Comparison of ENCODE assay signal across 21 mouse cellular contexts in the genomic region with DNA sequence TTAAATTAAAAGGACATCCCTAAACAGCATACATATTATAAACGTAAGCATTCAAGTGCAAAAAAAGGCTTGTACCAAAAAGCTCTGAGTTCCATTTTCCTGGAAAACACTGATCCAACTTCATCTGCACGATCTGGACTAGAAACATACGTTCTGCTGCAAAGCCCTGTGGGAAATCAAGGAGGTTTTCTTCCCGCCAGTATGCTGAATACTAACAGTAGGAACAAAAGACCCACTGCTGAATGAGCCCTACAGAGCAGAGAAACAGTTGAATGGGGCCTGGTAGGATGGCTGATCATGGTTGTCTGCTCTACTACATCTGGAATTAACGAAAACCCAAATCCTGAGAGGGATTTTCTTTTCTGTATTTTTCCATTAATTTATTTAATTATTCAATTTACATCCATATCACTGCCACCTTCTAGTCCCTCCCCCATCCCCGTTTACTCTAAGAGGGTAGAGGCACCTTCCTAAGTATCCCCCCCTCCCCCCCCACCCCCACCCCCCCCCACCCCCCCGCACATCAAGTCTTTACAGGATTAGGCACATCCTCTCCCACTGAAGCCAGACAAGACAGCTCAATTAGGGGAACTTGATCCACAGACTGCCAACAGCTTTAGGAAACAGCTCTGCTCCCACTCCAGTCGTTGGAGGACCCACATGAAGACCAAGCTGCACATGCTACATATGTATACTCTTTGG.
"Had no signal": no experiment of that assay in that cellular context is flagged by ENCODE, and none has a peak within 500 bp of the region (broad histone marks: within the 10 kb centered on the region; RNA-seq: fewer than 3 reads in every experiment).

No protein-coding gene starts in this region.

- H3K4me3 ChIP-seq: kidney, embryonic 15.5 days; limb, embryonic 10.5 days; limb, embryonic 13.5 days; liver, embryonic 12.5 days; liver, embryonic 15.5 days; lung, embryonic 15.5 days; megakaryocyte, embryonic 14.5 days; myocyte; neural tube, embryonic 13.5 days had no signal

- H3K9ac ChIP-seq: kidney, embryonic 15.5 days; limb, embryonic 13.5 days; liver, embryonic 12.5 days; liver, embryonic 15.5 days; lung, embryonic 15.5 days; neural tube, embryonic 13.5 days had no signal

- ATAC-seq: intestine, postnatal 0 days; liver, embryonic 12.5 days had no signal

- H3K9me3 ChIP-seq: kidney, embryonic 15.5 days; limb, embryonic 10.5 days; limb, embryonic 13.5 days; liver, embryonic 12.5 days; liver, embryonic 15.5 days; lung, embryonic 15.5 days; megakaryocyte, embryonic 14.5 days; neural tube, embryonic 13.5 days had no signal

- H3K4me2 ChIP-seq: kidney, embryonic 15.5 days; limb, embryonic 13.5 days; liver, embryonic 12.5 days; liver, embryonic 15.5 days; lung, embryonic 15.5 days; neural tube, embryonic 13.5 days had no signal

- DNase-seq: kidney, adult 8-10 months; kidney, postnatal 10 days; kidney, postnatal 36 days; liver; lung, adult 18-20 months; lung, postnatal 10 days; lung, postnatal 36 days; retina, postnatal 1 day; right cerebral cortex, postnatal 25 days; thymus, adult 18-20 months; thymus, postnatal 36 days had no signal

- H3K27me3 ChIP-seq: kidney, embryonic 15.5 days; limb, embryonic 13.5 days; liver, embryonic 12.5 days; liver, embryonic 15.5 days; lung, embryonic 15.5 days; megakaryocyte, embryonic 14.5 days; neural tube, embryonic 13.5 days had no signal

- H3K4me1 ChIP-seq: kidney, embryonic 15.5 days; limb, embryonic 10.5 days; limb, embryonic 13.5 days; liver, embryonic 12.5 days; liver, embryonic 15.5 days; lung, embryonic 15.5 days; megakaryocyte, embryonic 14.5 days had no signal

- H3K27ac ChIP-seq: kidney, embryonic 15.5 days; limb, embryonic 10.5 days; limb, embryonic 13.5 days; liver, embryonic 12.5 days; liver, embryonic 15.5 days; lung, embryonic 15.5 days; neural tube, embryonic 13.5 days had no signal

- H3K36me3 ChIP-seq: kidney, embryonic 15.5 days; limb, embryonic 10.5 days; limb, embryonic 13.5 days; liver, embryonic 12.5 days; liver, embryonic 15.5 days; lung, embryonic 15.5 days; neural tube, embryonic 13.5 days had no signal
